Mouse (Mus musculus): Measurements from ENCODE around the gene Hoxa11. TPM values are rescaled to one million over a fixed set of nuclear protein-coding genes. Genes with fewer than 3 reads are reported as not detected.

Hoxa11 gene
- polyA plus RNA-seq, 1 experiment from 2014 or later = 0.09 TPM

- 6% methylated on average over 8 of the region's 8 CpGs for WGBS
- no peak for ATAC-seq (ENCODE audit: low read depth)
- Histone ChIP-seq H3K36me3 (ENCODE audit: control insufficient read depth, insufficient read depth, low read length) (no peaks in the 10 kb centered on the region), H3K9me3 (ENCODE audit: control insufficient read depth, low read length) (no peaks in the 10 kb centered on the region), H3K27ac (ENCODE audit: low read depth, low read length) (no peak overlapping the region), H3K4me3 (ENCODE audit: low read depth, low read length) (no peak overlapping the region), H3K4me2 (ENCODE audit: low read depth, low read length) (no peak overlapping the region), H3K27me3 (ENCODE audit: control insufficient read depth, insufficient read depth, low read length) (peaks cover 64% of the 10 kb centered on the region), H3K4me1 (ENCODE audit: control insufficient read depth, insufficient read depth, low read length) (no peaks in the 10 kb centered on the region), H3K9ac (replicated peaks; ENCODE audit: low read depth, low read length) (no peak overlapping the region)
These were observed 30.1 kb upstream of the Hoxa11 start for GRCm38 (mm10) chr6:52275563-52276280.

GRCm38 (mm10) chr6:52274576-52274975 lies 29.0 kb upstream of the Hoxa11 start:
- Histone ChIP-seq H3K4me2 (ENCODE audit: low read depth, low read length) (no peak overlapping the region), H3K36me3 (ENCODE audit: control insufficient read depth, insufficient read depth, low read length) (no peaks in the 10 kb centered on the region), H3K27ac (ENCODE audit: low read depth, low read length) (no peak overlapping the region), H3K27me3 (ENCODE audit: control insufficient read depth, insufficient read depth, low read length) (peaks cover 73% of the 10 kb centered on the region), H3K4me3 (ENCODE audit: low read depth, low read length) (no peak overlapping the region), H3K4me1 (ENCODE audit: control insufficient read depth, insufficient read depth, low read length) (no peaks in the 10 kb centered on the region), H3K9ac (replicated peaks; ENCODE audit: low read depth, low read length) (no peak overlapping the region), H3K9me3 (ENCODE audit: control insufficient read depth, low read length) (no peaks in the 10 kb centered on the region)
- ATAC-seq (ENCODE audit: low read depth) = no peak
- WGBS = 2% methylated on average over 11 of the region's 11 CpGs

- 1% methylated on average over 22 of the region's 22 CpGs for WGBS
These were observed 28.2 kb upstream of the Hoxa11 start for GRCm38 (mm10) chr6:52273656-52274280.

GRCm38 (mm10) chr6:52272766-52273655 lies 27.4 kb upstream of the Hoxa11 start:
- Histone ChIP-seq H3K27me3 (ENCODE audit: control insufficient read depth, insufficient read depth, low read length) (peaks cover 86% of the 10 kb centered on the region), H3K4me2 (ENCODE audit: low read depth, low read length) (no peak overlapping the region), H3K4me3 (ENCODE audit: low read depth, low read length) (no peak overlapping the region), H3K27ac (ENCODE audit: low read depth, low read length) (no peak overlapping the region), H3K4me1 (ENCODE audit: control insufficient read depth, insufficient read depth, low read length) (no peaks in the 10 kb centered on the region), H3K9ac (replicated peaks; ENCODE audit: low read depth, low read length) (no peak overlapping the region), H3K9me3 (ENCODE audit: control insufficient read depth, low read length) (no peaks in the 10 kb centered on the region), H3K36me3 (ENCODE audit: control insufficient read depth, insufficient read depth, low read length) (no peaks in the 10 kb centered on the region)
- 4% methylated on average over 21 of the region's 22 CpGs for WGBS
- ATAC-seq (ENCODE audit: low read depth) = no peak

More at GRCm38 (mm10) chr6:52273656-52274280, 28.2 kb upstream of the Hoxa11 start:
- ATAC-seq (ENCODE audit: low read depth) = no peak
- no peaks in the 10 kb centered on the region for H3K36me3 ChIP-seq (ENCODE audit: control insufficient read depth, insufficient read depth, low read length)
- H3K27me3 ChIP-seq (ENCODE audit: control insufficient read depth, insufficient read depth, low read length) = peaks cover 81% of the 10 kb centered on the region
- no peak overlapping the region for H3K27ac ChIP-seq (ENCODE audit: low read depth, low read length)
- no peak overlapping the region for H3K9ac ChIP-seq (replicated peaks; ENCODE audit: low read depth, low read length)
- no peak overlapping the region for H3K4me3 ChIP-seq (ENCODE audit: low read depth, low read length)
- H3K9me3 ChIP-seq (ENCODE audit: control insufficient read depth, low read length) = no peaks in the 10 kb centered on the region
- H3K4me1 ChIP-seq (ENCODE audit: control insufficient read depth, insufficient read depth, low read length) = no peaks in the 10 kb centered on the region
- H3K4me2 ChIP-seq (ENCODE audit: low read depth, low read length) = no peak overlapping the region

GRCm38 (mm10) chr6:52270494-52271480 lies 25.2 kb upstream of the Hoxa11 start:
- peak; percentile 66 for ATAC-seq (ENCODE audit: low read depth)
- H3K9me3 ChIP-seq (ENCODE audit: control insufficient read depth, low read length) = no peaks in the 10 kb centered on the region
- H3K4me2 ChIP-seq (ENCODE audit: low read depth, low read length) = no peak overlapping the region
- H3K4me3 ChIP-seq (ENCODE audit: low read depth, low read length) = no peak overlapping the region
- H3K36me3 ChIP-seq (ENCODE audit: control insufficient read depth, insufficient read depth, low read length) = no peaks in the 10 kb centered on the region
- no peaks in the 10 kb centered on the region for H3K4me1 ChIP-seq (ENCODE audit: control insufficient read depth, insufficient read depth, low read length)
- H3K27me3 ChIP-seq (ENCODE audit: control insufficient read depth, insufficient read depth, low read length) = peaks cover 78% of the 10 kb centered on the region
- no peak overlapping the region for H3K27ac ChIP-seq (ENCODE audit: low read depth, low read length)
- 3% methylated on average over 23 of the region's 23 CpGs for WGBS
- no peak overlapping the region for H3K9ac ChIP-seq (replicated peaks; ENCODE audit: low read depth, low read length)

GRCm38 (mm10) chr6:52268756-52269155 lies 23.1 kb upstream of the Hoxa11 start:
- whole genome bisulfite sequencing = 2% methylated on average over 3 of the region's 3 CpGs

GRCm38 (mm10) chr6:52268341-52268740 lies 22.7 kb upstream of the Hoxa11 start:
- no peak overlapping the region for H3K4me3 ChIP-seq (ENCODE audit: low read depth, low read length)
- no peak for ATAC-seq (ENCODE audit: low read depth)
- H3K4me2 ChIP-seq (ENCODE audit: low read depth, low read length) = no peak overlapping the region
- H3K36me3 ChIP-seq (ENCODE audit: control insufficient read depth, insufficient read depth, low read length) = no peaks in the 10 kb centered on the region
- no peaks in the 10 kb centered on the region for H3K9me3 ChIP-seq (ENCODE audit: control insufficient read depth, low read length)
- no peak overlapping the region for H3K9ac ChIP-seq (replicated peaks; ENCODE audit: low read depth, low read length)
- 2% methylated on average over 7 of the region's 7 CpGs for WGBS
- peaks cover 78% of the 10 kb centered on the region for H3K27me3 ChIP-seq (ENCODE audit: control insufficient read depth, insufficient read depth, low read length)
- H3K27ac ChIP-seq (ENCODE audit: low read depth, low read length) = no peak overlapping the region
- no peaks in the 10 kb centered on the region for H3K4me1 ChIP-seq (ENCODE audit: control insufficient read depth, insufficient read depth, low read length)

More at GRCm38 (mm10) chr6:52268756-52269155, 23.1 kb upstream of the Hoxa11 start:
- ATAC-seq (ENCODE audit: low read depth) = no peak
- Histone ChIP-seq H3K4me1 (ENCODE audit: control insufficient read depth, insufficient read depth, low read length) (no peaks in the 10 kb centered on the region), H3K36me3 (ENCODE audit: control insufficient read depth, insufficient read depth, low read length) (no peaks in the 10 kb centered on the region), H3K9me3 (ENCODE audit: control insufficient read depth, low read length) (no peaks in the 10 kb centered on the region), H3K4me3 (ENCODE audit: low read depth, low read length) (no peak overlapping the region), H3K27me3 (ENCODE audit: control insufficient read depth, insufficient read depth, low read length) (peaks cover 77% of the 10 kb centered on the region), H3K27ac (ENCODE audit: low read depth, low read length) (no peak overlapping the region), H3K4me2 (ENCODE audit: low read depth, low read length) (no peak overlapping the region), H3K9ac (replicated peaks; ENCODE audit: low read depth, low read length) (no peak overlapping the region)

- no peaks in the 10 kb centered on the region for H3K36me3 ChIP-seq (ENCODE audit: control insufficient read depth, insufficient read depth, low read length)
- no peak overlapping the region for H3K4me2 ChIP-seq (ENCODE audit: low read depth, low read length)
- H3K4me1 ChIP-seq (ENCODE audit: control insufficient read depth, insufficient read depth, low read length) = no peaks in the 10 kb centered on the region
- no peak for ATAC-seq (ENCODE audit: low read depth)
- WGBS = 7% methylated on average over 3 of the region's 3 CpGs
- H3K4me3 ChIP-seq (ENCODE audit: low read depth, low read length) = no peak overlapping the region
- H3K9me3 ChIP-seq (ENCODE audit: control insufficient read depth, low read length) = no peaks in the 10 kb centered on the region
- H3K9ac ChIP-seq (replicated peaks; ENCODE audit: low read depth, low read length) = no peak overlapping the region
- peaks cover 80% of the 10 kb centered on the region for H3K27me3 ChIP-seq (ENCODE audit: control insufficient read depth, insufficient read depth, low read length)
- H3K27ac ChIP-seq (ENCODE audit: low read depth, low read length) = no peak overlapping the region
These were observed 22.1 kb upstream of the Hoxa11 start for GRCm38 (mm10) chr6:52267691-52268090.

All from neural tube, embryonic 14.5 days (tissue).